Mouse (Mus musculus) MEL (cell line): ENCODE data around the gene Dok4. TPM values are rescaled to one million over a fixed set of nuclear protein-coding genes. Genes with fewer than 3 reads are reported as not detected.

Experiments
- DNase-seq: peaks from one replicate; pipeline ENCODE4 v3.0.0; 2011; ENCODE audit warnings: low read depth, low spot score
- H3K27ac ChIP-seq: 2 replicates; pipeline ENCODE4 v1.5.1; 2012; ENCODE audit warnings: low read depth, mild to moderate bottlenecking, control low read depth, low read length, moderate library complexity; ENCODE audit not compliant: control insufficient read depth
- H3K27me3 ChIP-seq, 2 experiments: fragments of 150-350 bp in 1 of 2; sonication (generic) in 1 of 2; 2 replicates each; pipeline ENCODE4 v1.6.1; 2012; ENCODE audit warnings: low read length in 2 of 2, mild to moderate bottlenecking in 2 of 2, improper control_type of control experiment in 1 of 2, moderate library complexity in 1 of 2; ENCODE audit not compliant: insufficient read depth in 2 of 2, control insufficient read depth in 1 of 2
- H3K36me3 ChIP-seq, 2 experiments: 2 replicates each; pipeline ENCODE4 v1.6.1; 2012 to 2014; ENCODE audit warnings: low read length in 2 of 2, improper control_type of control experiment in 1 of 2, inconsistent platforms in 1 of 2, mild to moderate bottlenecking in 1 of 2; ENCODE audit not compliant: insufficient read depth in 2 of 2, control insufficient read depth in 1 of 2
- H3K4me1 ChIP-seq, 2 experiments: fragments of 150-350 bp in 1 of 2; sonication (generic) in 1 of 2; 2 replicates each; pipeline ENCODE4 v1.6.1; 2012; ENCODE audit warnings: low read length in 2 of 2, improper control_type of control experiment in 1 of 2, mild to moderate bottlenecking in 1 of 2; ENCODE audit not compliant: insufficient read depth in 2 of 2, control insufficient read depth in 1 of 2
- H3K4me3 ChIP-seq, 2 experiments: fragments of 150-350 bp in 1 of 2; sonication (generic) in 1 of 2; 2 replicates each; pipeline ENCODE4 v1.5.1; 2012; ENCODE audit warnings: low read depth in 2 of 2, low read length in 2 of 2, mild to moderate bottlenecking in 2 of 2, moderate library complexity in 2 of 2, control low read depth in 1 of 2, improper control_type of control experiment in 1 of 2; ENCODE audit not compliant: control insufficient read depth in 1 of 2, insufficient read depth in 1 of 2
- H3K79me2 ChIP-seq: 2 replicates; pipeline ENCODE4 v1.6.1; 2012; ENCODE audit warnings: mild to moderate bottlenecking, low read length, moderate library complexity; ENCODE audit not compliant: control insufficient read depth, poor library complexity, insufficient read depth
- H3K9ac ChIP-seq: 2 replicates; pipeline ENCODE4 v1.6.1; 2012; ENCODE audit warnings: low read depth, mild to moderate bottlenecking, control low read depth, low read length, moderate library complexity; ENCODE audit not compliant: control insufficient read depth, poor library complexity, severe bottlenecking
- H3K9me3 ChIP-seq: fragments of 150-350 bp; sonication (generic); replicated peaks from 2 replicates; pipeline ENCODE4 v1.6.1; 2012; ENCODE audit warnings: mild to moderate bottlenecking, low read length, improper control_type of control experiment, moderate library complexity; ENCODE audit not compliant: insufficient read depth
- BHLHE40 ChIP-seq: IDR thresholded peaks from 2 replicates; pipeline ENCODE4 v1.6.1; 2012; ENCODE audit warnings: low read depth, mild to moderate bottlenecking, inconsistent platforms, low read length, improper control_type of control experiment, borderline replicate concordance
- CHD1 ChIP-seq: IDR thresholded peaks from 2 replicates; pipeline ENCODE4 v1.6.1; 2012; ENCODE audit warnings: low read depth, mild to moderate bottlenecking, inconsistent platforms, low read length, improper control_type of control experiment
- CHD2 ChIP-seq: IDR thresholded peaks from 2 replicates; pipeline ENCODE4 v1.6.1; 2011; ENCODE audit warnings: low read length, improper control_type of control experiment
- CTCF ChIP-seq, 3 experiments: IDR thresholded peaks in 2 of 3; conservative IDR thresholded peaks in 1 of 3; 2 replicates each; pipeline ENCODE4 v1.5.1; 2011 to 2012; ENCODE audit warnings: low read length in 3 of 3, low read depth in 2 of 3, mild to moderate bottlenecking in 2 of 3, improper control_type of control experiment in 1 of 3, inconsistent platforms in 1 of 3, mixed read lengths in 1 of 3, moderate library complexity in 1 of 3; ENCODE audit not compliant: control insufficient read depth in 1 of 3, insufficient read depth in 1 of 3, poor library complexity in 1 of 3, severe bottlenecking in 1 of 3
- E2F4 ChIP-seq: IDR thresholded peaks from 2 replicates; pipeline ENCODE4 v1.6.1; 2011; ENCODE audit warnings: low read depth, low read length, improper control_type of control experiment, borderline replicate concordance
- ELF1 ChIP-seq: IDR thresholded peaks from 2 replicates; pipeline ENCODE4 v1.6.1; 2014; ENCODE audit warnings: low read depth, mild to moderate bottlenecking, inconsistent platforms, low read length, improper control_type of control experiment, moderate library complexity
- EP300 ChIP-seq, 2 experiments: IDR thresholded peaks; 2 replicates each; pipeline ENCODE4 v1.6.1; 2011; ENCODE audit warnings: improper control_type of control experiment in 2 of 2, low read length in 2 of 2, low read depth in 1 of 2, mild to moderate bottlenecking in 1 of 2
- ETS1 ChIP-seq: IDR thresholded peaks from 2 replicates; pipeline ENCODE4 v1.6.1; 2012; ENCODE audit warnings: low read depth, mild to moderate bottlenecking, inconsistent platforms, low read length, improper control_type of control experiment, moderate library complexity
- GABPA ChIP-seq: IDR thresholded peaks from 2 replicates; pipeline ENCODE4 v1.6.1; 2012; ENCODE audit warnings: low read depth, mild to moderate bottlenecking, inconsistent platforms, low read length, improper control_type of control experiment, moderate library complexity
- GATA1 ChIP-seq: IDR thresholded peaks from 2 replicates; pipeline ENCODE4 v1.6.1; 2011; ENCODE audit warnings: low read depth, low read length, improper control_type of control experiment
- HCFC1 ChIP-seq: IDR thresholded peaks from 2 replicates; pipeline ENCODE4 v1.6.1; 2012; ENCODE audit warnings: low read depth, mild to moderate bottlenecking, inconsistent platforms, low read length, improper control_type of control experiment, moderate library complexity
- JUND ChIP-seq: IDR thresholded peaks from 2 replicates; pipeline ENCODE4 v1.6.1; 2011; ENCODE audit warnings: low read depth, mild to moderate bottlenecking, improper control_type of control experiment, low read length
- KAT2A ChIP-seq: conservative IDR thresholded peaks from 2 replicates; pipeline ENCODE4 v1.6.1; 2012; ENCODE audit warnings: low read depth, low read length, improper control_type of control experiment, inconsistent platforms
- MAFK ChIP-seq: IDR thresholded peaks from 2 replicates; pipeline ENCODE4 v1.6.1; 2011; ENCODE audit warnings: low read depth, mild to moderate bottlenecking, low read length, improper control_type of control experiment, borderline replicate concordance
- MAZ ChIP-seq: IDR thresholded peaks from 2 replicates; pipeline ENCODE4 v1.6.1; 2012; ENCODE audit warnings: low read depth, mild to moderate bottlenecking, inconsistent platforms, low read length, improper control_type of control experiment
- MEF2A ChIP-seq: IDR thresholded peaks from 2 replicates; pipeline ENCODE4 v1.6.1; 2014; ENCODE audit warnings: low read depth, mild to moderate bottlenecking, inconsistent platforms, low read length, improper control_type of control experiment; ENCODE audit not compliant: poor library complexity, insufficient replicate concordance, severe bottlenecking; ENCODE audit errors: extremely low read depth
- MXI1 ChIP-seq: IDR thresholded peaks from 2 replicates; pipeline ENCODE4 v1.6.1; 2011; ENCODE audit warnings: mild to moderate bottlenecking, low read depth, low read length, improper control_type of control experiment
- MYC ChIP-seq: IDR thresholded peaks from 2 replicates; pipeline ENCODE4 v1.6.1; 2011; ENCODE audit warnings: low read depth, mild to moderate bottlenecking, low read length, improper control_type of control experiment, moderate library complexity
- NELFE ChIP-seq: IDR thresholded peaks from 2 replicates; pipeline ENCODE4 v1.6.1; 2011; ENCODE audit warnings: low read depth, low read length, improper control_type of control experiment
- NRF1 ChIP-seq: IDR thresholded peaks from 2 replicates; pipeline ENCODE4 v1.6.1; 2014; ENCODE audit warnings: low read depth, mild to moderate bottlenecking, inconsistent platforms, low read length, improper control_type of control experiment, moderate library complexity; ENCODE audit not compliant: poor library complexity, insufficient read depth, severe bottlenecking
- POLR2AphosphoS2 ChIP-seq: IDR thresholded peaks from 2 replicates; pipeline ENCODE4 v1.6.1; 2011; ENCODE audit warnings: low read length, improper control_type of control experiment
- POLR2AphosphoS5 ChIP-seq: IDR thresholded peaks from 2 replicates; pipeline ENCODE4 v1.6.1; 2012; ENCODE audit warnings: low read depth, borderline replicate concordance, mild to moderate bottlenecking, inconsistent platforms, low read length, moderate library complexity, mixed read lengths
- RCOR1 ChIP-seq: IDR thresholded peaks from 2 replicates; pipeline ENCODE4 v1.6.1; 2012; ENCODE audit warnings: low read depth, mild to moderate bottlenecking, inconsistent platforms, low read length, improper control_type of control experiment
- SIN3A ChIP-seq: IDR thresholded peaks from 2 replicates; pipeline ENCODE4 v1.6.1; 2012; ENCODE audit warnings: low read length, improper control_type of control experiment, inconsistent platforms
- SMC3 ChIP-seq: IDR thresholded peaks from 2 replicates; pipeline ENCODE4 v1.6.1; 2011; ENCODE audit warnings: low read depth, low read length, improper control_type of control experiment
- TAL1 ChIP-seq: IDR thresholded peaks from 2 replicates; pipeline ENCODE4 v1.6.1; 2012; ENCODE audit warnings: mild to moderate bottlenecking, inconsistent platforms, low read length, moderate library complexity, mixed read lengths
- TBP ChIP-seq: IDR thresholded peaks from 2 replicates; pipeline ENCODE4 v1.8.0; 2011; ENCODE audit warnings: low read depth, low read length, improper control_type of control experiment
- TCF12 ChIP-seq: IDR thresholded peaks from 2 replicates; pipeline ENCODE4 v1.6.1; 2014; ENCODE audit warnings: low read depth, mild to moderate bottlenecking, inconsistent platforms, low read length, improper control_type of control experiment, moderate library complexity
- UBTF ChIP-seq: IDR thresholded peaks from 2 replicates; pipeline ENCODE4 v1.6.1; 2012; ENCODE audit warnings: low read depth, mild to moderate bottlenecking, inconsistent platforms, low read length, improper control_type of control experiment, moderate library complexity, borderline replicate concordance; ENCODE audit not compliant: insufficient read depth
- USF1 ChIP-seq: IDR thresholded peaks from 2 replicates; pipeline ENCODE4 v1.6.1; 2014; ENCODE audit warnings: low read depth, mild to moderate bottlenecking, inconsistent platforms, low read length, improper control_type of control experiment, moderate library complexity
- USF2 ChIP-seq, 2 experiments: IDR thresholded peaks; 2 replicates each; pipeline ENCODE4 v1.6.1; 2011 to 2012; ENCODE audit warnings: improper control_type of control experiment in 2 of 2, low read length in 2 of 2, borderline replicate concordance in 1 of 2, inconsistent platforms in 1 of 2, low read depth in 1 of 2, mild to moderate bottlenecking in 1 of 2; ENCODE audit not compliant: insufficient read depth in 1 of 2
- ZC3H11A ChIP-seq: IDR thresholded peaks from 2 replicates; pipeline ENCODE4 v1.6.1; 2012; ENCODE audit warnings: low read depth, mild to moderate bottlenecking, inconsistent platforms, low read length, improper control_type of control experiment
- ZMIZ1 ChIP-seq: IDR thresholded peaks from 2 replicates; pipeline ENCODE4 v1.6.1; 2012; ENCODE audit warnings: low read depth, mild to moderate bottlenecking, inconsistent platforms, low read length, improper control_type of control experiment, moderate library complexity
- ZNF384 ChIP-seq: IDR thresholded peaks from 2 replicates; pipeline ENCODE4 v1.6.1; 2012; ENCODE audit warnings: low read depth, mild to moderate bottlenecking, inconsistent platforms, low read length, improper control_type of control experiment
- polyA plus RNA-seq, 2 experiments: library from polyadenylated mRNA; stranded (reverse) in 1 of 2; unstranded in 1 of 2; fragments of >175 nt in 1 of 2; fragments of >200 nt in 1 of 2; gene quantifications; 2 replicates each; pipeline versions ENCODE4 v1.2.1 to v1.2.4; 2012; ENCODE audit warnings: low replicate concordance in 2 of 2, low read depth in 1 of 2; ENCODE audit not compliant: insufficient read length in 2 of 2, insufficient read depth in 1 of 2, missing spikeins in 1 of 2
- total RNA-seq: library from RNA; depleted of rRNA; stranded (reverse); fragments of 300-350 nt; gene quantifications from 2 replicates; pipeline ENCODE4 v1.2.3, GENCODE M21; 2012

Gene Dok4
- total and polyA plus RNA-seq, 3 experiments, result 1.5 to 3.2 TPM; not detected in 1

GRCm38 (mm10) chr8:94837662-94838574, 38.2 kb downstream of the Dok4 start, which contains the start of the genes Coq9 and Ciapin1:
Gene Coq9 (plus strand): TSS chr8:94838321.
Gene Ciapin1 (minus strand): TSS chr8:94838358.
- H3K27ac ChIP-seq, result peak within 1 kb of the TSS; percentile 75
- no peaks in the 10 kb centered on the region for H3K9me3 ChIP-seq
- peaks cover 2 to 16% of the 10 kb centered on the region in 2 experiments; a peak in 2 of 4 replicates for H3K36me3 ChIP-seq
- peaks cover 4 to 6% of the 10 kb centered on the region in 2 experiments for H3K4me1 ChIP-seq
- H3K27me3 ChIP-seq, result no peaks in the 10 kb centered on the region
- H3K4me3 ChIP-seq, result peak within 1 kb of the TSS; percentile 81
- peak; percentile 97 for DNase-seq
- peak within 1 kb of the TSS; percentile 89 for H3K9ac ChIP-seq
- peaks cover 39% of the 10 kb centered on the region for H3K79me2 ChIP-seq
- no peak for TF ChIP-seq BHLHE40
- no peak for TF ChIP-seq MYC
- TF ChIP-seq TBP, result peak; percentile 54; the same call in 1 of the 2 replicates
- peak; percentile 95 for TF ChIP-seq HCFC1
- TF ChIP-seq ZMIZ1, result peak; percentile 75
- TF ChIP-seq EP300 (IDR thresholded peaks at IDR 0.05; ENCODE audit: low read depth in 1 of 2, low read length in 2 of 2), result no peak
- no peak for TF ChIP-seq TAL1
- TF ChIP-seq JUND, result no peak
- TF ChIP-seq USF1, result peak; percentile 68; the same call in 1 of the 2 replicates
- TF ChIP-seq GABPA, result no peak
- no peak for TF ChIP-seq ZC3H11A
- TF ChIP-seq ZNF384, result no peak
- no peak for TF ChIP-seq GATA1
- no peak for TF ChIP-seq POLR2AphosphoS5
- peak; percentile 45; the same call in 1 of the 2 replicates for TF ChIP-seq NRF1
- TF ChIP-seq MAZ, result no peak
- peak; percentile 97 for TF ChIP-seq CHD2
- TF ChIP-seq CHD1, result 0 out of 2 replicates have a peak, but pooled peaks have one; percentile 66
- no peak for TF ChIP-seq CTCF (IDR thresholded peaks at IDR 0.05 in 2 of 3, conservative IDR thresholded peaks at IDR 0.05 in 1 of 3; ENCODE audit: control insufficient read depth in 1 of 3, insufficient read depth in 1 of 3, low read depth in 2 of 3, low read length in 3 of 3, poor library complexity in 1 of 3, severe bottlenecking in 1 of 3)
- TF ChIP-seq USF2 (IDR thresholded peaks at IDR 0.05; ENCODE audit: borderline replicate concordance in 1 of 2, insufficient read depth in 1 of 2, low read depth in 1 of 2, low read length in 2 of 2), result no peak
- TF ChIP-seq UBTF, result peak; percentile 86; the same call in 1 of the 2 replicates
- TF ChIP-seq SIN3A, result peak; percentile 83
- peak; percentile 77; the same call in 1 of the 2 replicates for TF ChIP-seq KAT2A
- no peak for TF ChIP-seq SMC3
- TF ChIP-seq MEF2A, result no peak
- no peak for TF ChIP-seq RCOR1
- TF ChIP-seq ELF1, result peak; percentile 51; the same call in 1 of the 2 replicates
- peak; percentile 84; the same call in 1 of the 2 replicates for TF ChIP-seq MXI1
- TF ChIP-seq ETS1, result no peak
- peak; percentile 88 for TF ChIP-seq POLR2AphosphoS2
- peak; percentile 83 for TF ChIP-seq TCF12
- no peak for TF ChIP-seq E2F4
- TF ChIP-seq MAFK, result no peak
- TF ChIP-seq NELFE, result peak; percentile 90
